Mouse (Mus musculus): ENCODE results near the gene 2900026A02Rik. TPM values are rescaled to one million over a fixed set of nuclear protein-coding genes. Genes with fewer than 3 reads are reported as not detected.

2900026A02Rik gene
- polyA plus RNA-seq, 1 experiment from 2014 or later, result 2.0 TPM

DNA sequence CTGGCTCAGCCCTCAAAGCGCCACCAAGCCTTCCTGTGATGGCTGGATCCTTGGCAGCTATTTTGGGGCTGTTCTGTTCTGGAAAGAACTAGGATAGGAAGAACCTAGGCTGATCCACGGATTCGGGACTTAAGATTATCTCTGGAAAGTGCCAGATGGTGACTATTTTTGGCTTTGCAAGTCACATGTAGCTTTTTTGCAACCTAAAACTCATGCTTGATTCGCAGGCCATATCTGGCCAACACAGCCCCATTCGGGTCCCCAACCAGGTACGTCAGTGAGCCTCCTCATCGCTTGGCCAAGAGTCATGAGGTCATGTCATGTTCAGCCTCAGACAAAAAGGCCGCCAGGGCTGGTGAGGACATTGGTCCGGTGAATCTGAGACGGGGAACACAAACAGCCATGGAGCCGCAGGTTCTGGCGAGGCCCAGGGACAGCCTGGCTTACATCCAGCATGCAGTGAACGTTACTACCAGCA lies 73.0 kb downstream of the 2900026A02Rik start:
- H3K27ac ChIP-seq (replicated peaks), result no peak overlapping the region

GRCm38 (mm10) chr5:113146656-113147055 lies 74.4 kb downstream of the 2900026A02Rik start:
- no peak overlapping the region for H3K4me2 ChIP-seq
- H3K27me3 ChIP-seq, result no peaks in the 10 kb centered on the region
- H3K9ac ChIP-seq, result no peak overlapping the region
- ATAC-seq (ENCODE audit: insufficient read depth), result no peak
- no peaks in the 10 kb centered on the region for H3K9me3 ChIP-seq (replicated peaks)
- no peak overlapping the region for H3K27ac ChIP-seq (replicated peaks)
- H3K36me3 ChIP-seq (replicated peaks), result no peaks in the 10 kb centered on the region
- H3K4me1 ChIP-seq (replicated peaks), result peaks cover 33% of the 10 kb centered on the region
- no peak overlapping the region for H3K4me3 ChIP-seq (replicated peaks)
- 42% methylated on average over 2 of the region's 2 CpGs for whole genome bisulfite sequencing (ENCODE audit: insufficient replicate concordance)

More for the DNA sequence above, 73.0 kb downstream of the 2900026A02Rik start:
- H3K4me3 ChIP-seq (replicated peaks), result no peak overlapping the region
- no peak overlapping the region for H3K9ac ChIP-seq
- peaks cover 40% of the 10 kb centered on the region for H3K4me1 ChIP-seq (replicated peaks)
- H3K36me3 ChIP-seq (replicated peaks), result no peaks in the 10 kb centered on the region
- WGBS (ENCODE audit: insufficient replicate concordance), result 67% methylated on average over 13 of the region's 13 CpGs
- H3K27me3 ChIP-seq, result no peaks in the 10 kb centered on the region
- no peaks in the 10 kb centered on the region for H3K9me3 ChIP-seq (replicated peaks)
- no peak for ATAC-seq (ENCODE audit: insufficient read depth)
- H3K4me2 ChIP-seq, result no peak overlapping the region

GRCm38 (mm10) chr5:113145171-113145570 lies 75.9 kb downstream of the 2900026A02Rik start:
- no peaks in the 10 kb centered on the region for H3K9me3 ChIP-seq (replicated peaks)

DNA sequence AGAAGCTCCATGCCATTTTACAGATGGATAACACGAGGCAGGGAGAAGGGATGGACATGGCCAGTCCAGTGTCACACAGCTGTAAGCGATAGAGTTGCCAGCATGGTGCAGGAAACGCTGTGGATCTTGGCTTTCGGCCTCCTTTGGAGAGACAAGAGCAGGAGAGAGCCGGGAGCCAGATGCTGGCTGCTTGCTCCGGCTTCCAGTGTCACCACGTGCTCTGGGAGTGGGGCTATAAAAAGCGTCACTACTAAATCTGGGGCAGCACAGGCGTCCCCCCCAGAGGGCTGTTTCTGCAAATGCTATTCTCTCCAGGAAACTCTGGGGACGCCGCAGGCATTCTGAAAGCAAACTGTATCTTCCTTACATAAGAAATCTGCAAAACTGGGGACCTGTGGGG lies 78.5 kb downstream of the 2900026A02Rik start:
- no peaks in the 10 kb centered on the region for H3K36me3 ChIP-seq (replicated peaks)
- H3K27ac ChIP-seq (replicated peaks), result no peak overlapping the region
- peaks cover 16% of the 10 kb centered on the region for H3K27me3 ChIP-seq
- H3K9ac ChIP-seq, result no peak overlapping the region
- WGBS (ENCODE audit: insufficient replicate concordance), result 54% methylated on average over 11 of the region's 11 CpGs
- H3K4me2 ChIP-seq, result no peak overlapping the region
- H3K4me3 ChIP-seq (replicated peaks), result no peak overlapping the region
- peaks cover 28% of the 10 kb centered on the region for H3K4me1 ChIP-seq (replicated peaks)
- no peak for ATAC-seq (ENCODE audit: insufficient read depth)
- no peaks in the 10 kb centered on the region for H3K9me3 ChIP-seq (replicated peaks)

More at GRCm38 (mm10) chr5:113145171-113145570, 75.9 kb downstream of the 2900026A02Rik start:
- WGBS (ENCODE audit: insufficient replicate concordance), result 57% methylated on average over 9 of the region's 9 CpGs
- H3K27me3 ChIP-seq, result no peaks in the 10 kb centered on the region
- no peaks in the 10 kb centered on the region for H3K36me3 ChIP-seq (replicated peaks)
- H3K27ac ChIP-seq (replicated peaks), result no peak overlapping the region
- H3K4me2 ChIP-seq, result no peak overlapping the region
- H3K4me3 ChIP-seq (replicated peaks), result no peak overlapping the region
- ATAC-seq (ENCODE audit: insufficient read depth), result no peak
- H3K4me1 ChIP-seq (replicated peaks), result peaks cover 23% of the 10 kb centered on the region; the same call in 1 of the 2 replicates
- H3K9ac ChIP-seq, result no peak overlapping the region

GRCm38 (mm10) chr5:113142018-113142417 lies 79.0 kb downstream of the 2900026A02Rik start:
- ATAC-seq (ENCODE audit: insufficient read depth), result no peak
- no peaks in the 10 kb centered on the region for H3K9me3 ChIP-seq (replicated peaks)
- H3K36me3 ChIP-seq (replicated peaks), result no peaks in the 10 kb centered on the region
- H3K9ac ChIP-seq, result no peak overlapping the region
- 69% methylated on average over 5 of the region's 5 CpGs for WGBS (ENCODE audit: insufficient replicate concordance)
- H3K4me2 ChIP-seq, result no peak overlapping the region
- H3K27ac ChIP-seq (replicated peaks), result no peak overlapping the region
- peaks cover 20% of the 10 kb centered on the region for H3K27me3 ChIP-seq
- H3K4me3 ChIP-seq (replicated peaks), result no peak overlapping the region
- peaks cover 32% of the 10 kb centered on the region for H3K4me1 ChIP-seq (replicated peaks)

DNA sequence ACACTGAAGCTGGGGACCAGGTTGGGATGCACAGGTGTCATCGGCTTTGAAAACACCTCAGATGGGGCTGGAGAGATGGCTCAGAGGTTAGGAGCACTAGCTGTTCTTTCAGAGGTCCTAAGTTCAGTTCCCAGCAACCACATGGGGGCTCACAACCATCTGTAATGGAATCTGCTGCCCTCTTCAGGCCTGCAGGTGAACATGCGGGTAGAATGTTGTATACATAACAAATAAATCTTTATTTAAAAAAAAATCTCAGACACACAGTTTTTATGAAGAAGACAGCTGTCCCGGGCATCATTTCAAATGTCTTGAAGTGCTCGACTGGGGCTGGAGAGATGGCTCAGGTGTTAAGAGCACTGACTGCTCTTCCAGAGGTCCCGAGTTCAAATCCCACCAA lies 80.2 kb downstream of the 2900026A02Rik start:
- no peaks in the 10 kb centered on the region for H3K36me3 ChIP-seq (replicated peaks)
- 74% methylated on average over 5 of the region's 5 CpGs for WGBS (ENCODE audit: insufficient replicate concordance)
- H3K4me3 ChIP-seq (replicated peaks), result no peak overlapping the region
- no peak overlapping the region for H3K9ac ChIP-seq
- no peak overlapping the region for H3K27ac ChIP-seq (replicated peaks)
- peaks cover 28% of the 10 kb centered on the region for H3K27me3 ChIP-seq
- no peak overlapping the region for H3K4me2 ChIP-seq
- peaks cover 39% of the 10 kb centered on the region for H3K4me1 ChIP-seq (replicated peaks)
- no peak for ATAC-seq (ENCODE audit: insufficient read depth)
- H3K9me3 ChIP-seq (replicated peaks), result no peaks in the 10 kb centered on the region

- Histone ChIP-seq H3K27ac (replicated peaks) (0 out of 2 replicates have a peak overlapping the region, but pooled peaks have one; percentile 48), H3K4me2 (no peak overlapping the region), H3K4me1 (replicated peaks) (peaks cover 41% of the 10 kb centered on the region), H3K36me3 (replicated peaks) (no peaks in the 10 kb centered on the region), H3K9me3 (replicated peaks) (no peaks in the 10 kb centered on the region), H3K4me3 (replicated peaks) (no peak overlapping the region), H3K27me3 (peaks cover 28% of the 10 kb centered on the region), H3K9ac (no peak overlapping the region)
- ATAC-seq (ENCODE audit: insufficient read depth), result no peak
- 66% methylated on average over 3 of the region's 3 CpGs for WGBS (ENCODE audit: insufficient replicate concordance)
These were observed 81.0 kb downstream of the 2900026A02Rik start for GRCm38 (mm10) chr5:113140051-113140450.

GRCm38 (mm10) chr5:113139064-113139726 lies 81.8 kb downstream of the 2900026A02Rik start:
- peaks cover 42% of the 10 kb centered on the region for H3K4me1 ChIP-seq (replicated peaks)
- no peaks in the 10 kb centered on the region for H3K36me3 ChIP-seq (replicated peaks)
- 42% methylated on average over 7 of the region's 7 CpGs for WGBS (ENCODE audit: insufficient replicate concordance)
- peak overlapping the region; percentile 74 for H3K4me2 ChIP-seq
- peak overlapping the region; percentile 49; the same call in 1 of the 2 replicates for H3K9ac ChIP-seq
- H3K27ac ChIP-seq (replicated peaks), result peak overlapping the region; percentile 72
- ATAC-seq (ENCODE audit: insufficient read depth), result peak; percentile 55
- H3K27me3 ChIP-seq, result peaks cover 28% of the 10 kb centered on the region
- H3K4me3 ChIP-seq (replicated peaks), result peak overlapping the region; percentile 56
- H3K9me3 ChIP-seq (replicated peaks), result no peaks in the 10 kb centered on the region

DNA sequence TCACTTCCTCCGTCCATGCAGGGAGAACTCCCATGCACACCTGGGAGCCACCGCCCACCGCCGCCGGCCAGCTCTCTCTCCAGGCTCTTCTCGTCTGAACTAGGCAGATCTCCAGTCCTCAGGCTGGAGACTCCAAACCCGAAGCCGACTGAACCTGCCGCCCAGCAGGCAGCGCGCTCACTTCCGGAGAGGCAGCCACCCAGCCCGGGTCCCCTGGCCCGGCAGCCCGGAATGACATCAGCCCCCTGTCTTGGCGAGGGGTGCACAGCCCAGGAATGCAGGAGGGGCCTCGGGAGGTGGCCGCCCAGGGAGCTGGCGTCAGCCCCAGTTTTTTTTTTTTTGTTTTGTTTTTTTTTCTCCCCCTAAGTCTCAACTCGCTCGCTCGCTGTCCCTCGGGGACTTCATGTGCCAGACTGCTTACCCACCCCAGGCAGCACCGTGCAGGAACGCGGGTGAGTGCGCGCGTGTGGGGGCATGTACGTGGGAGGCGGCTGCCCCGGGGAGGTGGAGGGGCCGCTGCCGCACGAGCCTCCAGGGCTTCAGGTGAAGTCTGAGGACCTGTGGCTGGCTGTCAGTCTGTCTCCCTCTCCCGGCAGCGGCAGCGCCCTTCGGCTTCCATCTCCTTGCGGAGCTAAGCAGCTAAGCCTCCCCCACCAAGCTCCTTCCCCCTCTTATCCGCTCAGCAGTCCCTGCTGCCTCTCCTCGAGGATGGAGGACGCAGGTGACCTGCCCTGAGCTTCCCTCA lies 82.5 kb downstream of the 2900026A02Rik start:
- Histone ChIP-seq H3K4me1 (replicated peaks) (peaks cover 42% of the 10 kb centered on the region), H3K4me2 (peak overlapping the region; percentile 74), H3K9me3 (replicated peaks) (no peaks in the 10 kb centered on the region), H3K27me3 (peaks cover 28% of the 10 kb centered on the region), H3K4me3 (replicated peaks) (peak overlapping the region; percentile 56), H3K36me3 (replicated peaks) (no peaks in the 10 kb centered on the region), H3K27ac (replicated peaks) (peak overlapping the region; percentile 72), H3K9ac (peak overlapping the region; percentile 49)
- ATAC-seq (ENCODE audit: insufficient read depth), result peak; percentile 38
- under 1% methylated on average over 43 of the region's 43 CpGs for WGBS (ENCODE audit: insufficient replicate concordance)

GRCm38 (mm10) chr5:113137691-113138318 lies 83.2 kb downstream of the 2900026A02Rik start:
- peak overlapping the region; percentile 56 for H3K4me3 ChIP-seq (replicated peaks)
- WGBS (ENCODE audit: insufficient replicate concordance), result 10% methylated on average over 36 of the region's 36 CpGs
- peak overlapping the region; percentile 49 for H3K9ac ChIP-seq
- H3K4me1 ChIP-seq (replicated peaks), result peaks cover 47% of the 10 kb centered on the region
- H3K4me2 ChIP-seq, result peak overlapping the region; percentile 74
- H3K27ac ChIP-seq (replicated peaks), result peak overlapping the region; percentile 72
- ATAC-seq (ENCODE audit: insufficient read depth), result peak; percentile 50
- no peaks in the 10 kb centered on the region for H3K36me3 ChIP-seq (replicated peaks)
- H3K9me3 ChIP-seq (replicated peaks), result no peaks in the 10 kb centered on the region
- peaks cover 28% of the 10 kb centered on the region for H3K27me3 ChIP-seq
